Comparison of ENCODE assay signal across 20 mouse cellular contexts in the genomic region with DNA sequence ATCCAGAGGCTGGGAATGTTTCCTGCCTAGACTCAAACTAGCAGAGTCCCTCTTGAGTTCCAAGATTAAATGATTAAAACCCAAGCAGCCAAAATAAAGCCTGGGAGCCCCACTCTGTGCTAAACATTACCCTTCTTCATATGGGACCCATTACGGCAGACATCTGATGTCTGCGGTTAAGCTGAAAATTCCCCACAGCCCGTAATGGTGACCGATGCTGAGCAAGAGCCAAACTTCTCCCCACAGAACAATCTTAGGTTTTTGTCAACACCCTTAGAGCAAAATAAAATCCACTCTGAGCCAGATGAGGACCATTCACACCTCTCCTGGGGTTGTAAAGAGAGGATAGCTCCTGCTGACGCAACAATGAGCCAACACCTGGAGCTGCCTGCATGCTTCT.
"Had no signal": no experiment of that assay in that cellular context is flagged by ENCODE, and none has a peak within 500 bp of the region (broad histone marks: within the 10 kb centered on the region; RNA-seq: fewer than 3 reads in every experiment).

No protein-coding gene starts in this region.

- H3K36me3 ChIP-seq: limb, embryonic 12.5 days; liver, embryonic 13.5 days; neural tube, embryonic 12.5 days had no signal

- H3K27me3 ChIP-seq: limb, embryonic 12.5 days; liver, embryonic 13.5 days; neural tube, embryonic 12.5 days had no signal

- H3K27ac ChIP-seq: kidney, postnatal 0 days; layer of hippocampus, adult 2 months; left cerebral cortex, adult 2 months; limb, embryonic 12.5 days; liver, embryonic 13.5 days; neural tube, embryonic 12.5 days; stomach, postnatal 0 days had no signal

- H3K4me1 ChIP-seq: limb, embryonic 12.5 days; liver, embryonic 13.5 days; neural tube, embryonic 12.5 days had no signal

- H3K4me2 ChIP-seq: limb, embryonic 12.5 days; liver, embryonic 13.5 days; midbrain, embryonic 11.5 days; neural tube, embryonic 12.5 days had no signal

- H3K9ac ChIP-seq: limb, embryonic 12.5 days; liver, embryonic 13.5 days; neural tube, embryonic 12.5 days had no signal

- DNase-seq: kidney, adult 2 months; kidney, postnatal 25 days; layer of hippocampus, adult 9-11 months; layer of hippocampus, postnatal 36 days; liver, embryonic 13.5 days; lung, adult 2 months; lung, postnatal 14 days; lung, postnatal 4 days; midbrain, embryonic 14.5 days; right cerebral cortex, postnatal 4 days; thymus, adult 2 months; thymus, postnatal 14 days; thymus, postnatal 4 days had no signal

- H3K4me3 ChIP-seq: layer of hippocampus, adult 2 months; left cerebral cortex, adult 2 months; limb, embryonic 12.5 days; liver, embryonic 13.5 days; neural tube, embryonic 12.5 days had no signal

- H3K9me3 ChIP-seq: limb, embryonic 12.5 days; liver, embryonic 13.5 days; neural tube, embryonic 12.5 days had no signal
